Mouse (Mus musculus) neural tube, embryonic 14.5 days (tissue): Measurements from ENCODE around the gene Dennd1b. TPM values are rescaled to one million over a fixed set of nuclear protein-coding genes. Genes with fewer than 3 reads are reported as not detected.

Experiments
- ATAC-seq: fragments of 200-750 bp; cut with Nextera tagmentation; 2 replicates; pipeline ENCODE4 v1.8.0; 2017; ENCODE audit warnings: low read depth, mild to moderate bottlenecking, moderate TSS enrichment, moderate library complexity
- H3K27ac ChIP-seq: fragments of 300-500 bp; sonication (generic); 2 replicates; pipeline ENCODE4 v1.5.1; 2014; ENCODE audit warnings: low read depth, mild to moderate bottlenecking, control low read depth, low read length, moderate library complexity, mixed read lengths
- H3K27me3 ChIP-seq: fragments of 300-500 bp; sonication (generic); 2 replicates; pipeline ENCODE4 v1.6.1; 2014; ENCODE audit warnings: low read length; ENCODE audit not compliant: control insufficient read depth, insufficient read depth
- H3K36me3 ChIP-seq: fragments of 300-500 bp; sonication (generic); 2 replicates; pipeline ENCODE4 v1.6.1; 2014; ENCODE audit warnings: low read length, mixed read lengths; ENCODE audit not compliant: control insufficient read depth, insufficient read depth
- H3K4me1 ChIP-seq: fragments of 300-500 bp; sonication (generic); 2 replicates; pipeline ENCODE4 v1.6.1; 2014; ENCODE audit warnings: low read length; ENCODE audit not compliant: control insufficient read depth, insufficient read depth
- H3K4me2 ChIP-seq: fragments of 300-500 bp; sonication (generic); 2 replicates; pipeline ENCODE4 v1.6.1; 2014; ENCODE audit warnings: mild to moderate bottlenecking, low read depth, low read length, control low read depth
- H3K4me3 ChIP-seq: fragments of 300-500 bp; sonication (generic); 2 replicates; pipeline ENCODE4 v1.5.1; 2014; ENCODE audit warnings: low read depth, low read length, control low read depth, mixed read lengths
- H3K9ac ChIP-seq: fragments of 300-500 bp; sonication (generic); replicated peaks from 2 replicates; pipeline ENCODE4 v1.6.1; 2014; ENCODE audit warnings: low read depth, mild to moderate bottlenecking, control low read depth, low read length, mixed read lengths
- H3K9me3 ChIP-seq: fragments of 300-500 bp; sonication (generic); 2 replicates; pipeline ENCODE4 v1.6.1; 2016; ENCODE audit warnings: low read length; ENCODE audit not compliant: control insufficient read depth
- WGBS: fragments of 180-500 bp; shearing (Covaris S2); extraction: QIAGEN DNeasy Blood & Tissue Kit; methylation state at CpG from one replicate; pipeline ENCODE4 v1.1.7; 2014; 5-methylcytosine and 5-hydroxymethylcytosine counted together
- polyA plus RNA-seq: library from polyadenylated mRNA; unstranded; fragments of >200 nt; fragmentation: Nextera tagmentation; extraction: Ambion mirVana; gene quantifications from 2 replicates; pipeline ENCODE4 v1.2.1, GENCODE M21; 2014

Dennd1b gene
- polyA plus RNA-seq, 1 experiment from 2014 or later: 11.0 TPM

GRCm38 (mm10) chr1:139153493-139153892, 190.3 kb downstream of the Dennd1b start:
- WGBS: 32% methylated on average over 6 of the region's 6 CpGs
- Histone ChIP-seq H3K4me3 (no peak overlapping the region), H3K27ac (no peak overlapping the region), H3K4me2 (no peak overlapping the region), H3K4me1 (no peaks in the 10 kb centered on the region), H3K9me3 (no peaks in the 10 kb centered on the region), H3K27me3 (no peaks in the 10 kb centered on the region), H3K9ac (no peak overlapping the region), H3K36me3 (no peaks in the 10 kb centered on the region)
- no peak; the same call in 1 of the 2 replicates for ATAC-seq

GRCm38 (mm10) chr1:139156397-139156796, 193.2 kb downstream of the Dennd1b start:
- H3K9me3 ChIP-seq: no peaks in the 10 kb centered on the region

DNA sequence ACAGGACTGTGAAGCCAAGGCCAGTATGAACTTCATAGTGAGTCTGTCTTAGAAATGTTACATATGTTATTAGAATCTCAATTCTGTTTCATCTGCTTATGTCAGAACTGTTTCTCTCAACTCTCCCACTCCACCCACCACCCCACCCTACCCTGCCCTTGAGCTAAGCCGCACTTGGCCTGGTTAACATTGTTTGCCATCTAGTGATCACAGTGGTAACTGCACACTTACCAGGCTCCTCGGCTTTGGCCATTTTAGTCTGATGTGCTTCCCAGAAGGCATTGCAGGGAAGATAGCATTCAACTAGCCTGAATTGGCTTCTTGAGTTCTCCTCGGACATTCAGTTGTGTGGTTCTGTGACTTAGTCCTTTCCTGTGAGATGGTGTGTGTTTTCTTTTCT, 198.4 kb downstream of the Dennd1b start:
- Histone ChIP-seq H3K36me3 (no peaks in the 10 kb centered on the region), H3K27me3 (no peaks in the 10 kb centered on the region), H3K9me3 (no peaks in the 10 kb centered on the region), H3K4me2 (no peak overlapping the region), H3K4me1 (no peaks in the 10 kb centered on the region), H3K27ac (no peak overlapping the region), H3K4me3 (no peak overlapping the region), H3K9ac (no peak overlapping the region)
- ATAC-seq: no peak
- 53% methylated on average over 3 of the region's 3 CpGs for WGBS

More at GRCm38 (mm10) chr1:139156397-139156796, 193.2 kb downstream of the Dennd1b start:
- no peak overlapping the region for H3K9ac ChIP-seq
- H3K36me3 ChIP-seq: no peaks in the 10 kb centered on the region
- WGBS: 22% methylated on average over 3 of the region's 3 CpGs
- H3K4me3 ChIP-seq: no peak overlapping the region
- no peaks in the 10 kb centered on the region for H3K4me1 ChIP-seq
- H3K27me3 ChIP-seq: no peaks in the 10 kb centered on the region
- H3K4me2 ChIP-seq: no peak overlapping the region
- no peak for ATAC-seq
- H3K27ac ChIP-seq: no peak overlapping the region

- Histone ChIP-seq H3K4me1 (no peaks in the 10 kb centered on the region), H3K4me2 (no peak overlapping the region), H3K9me3 (no peaks in the 10 kb centered on the region), H3K4me3 (no peak overlapping the region), H3K9ac (no peak overlapping the region), H3K27me3 (no peaks in the 10 kb centered on the region), H3K27ac (no peak overlapping the region), H3K36me3 (no peaks in the 10 kb centered on the region)
- 43% methylated on average over 5 of the region's 5 CpGs for WGBS
- peak; percentile 66; the same call in 1 of the 2 replicates for ATAC-seq
Measured at GRCm38 (mm10) chr1:139162814-139163213, 199.6 kb downstream of the Dennd1b start.

DNA sequence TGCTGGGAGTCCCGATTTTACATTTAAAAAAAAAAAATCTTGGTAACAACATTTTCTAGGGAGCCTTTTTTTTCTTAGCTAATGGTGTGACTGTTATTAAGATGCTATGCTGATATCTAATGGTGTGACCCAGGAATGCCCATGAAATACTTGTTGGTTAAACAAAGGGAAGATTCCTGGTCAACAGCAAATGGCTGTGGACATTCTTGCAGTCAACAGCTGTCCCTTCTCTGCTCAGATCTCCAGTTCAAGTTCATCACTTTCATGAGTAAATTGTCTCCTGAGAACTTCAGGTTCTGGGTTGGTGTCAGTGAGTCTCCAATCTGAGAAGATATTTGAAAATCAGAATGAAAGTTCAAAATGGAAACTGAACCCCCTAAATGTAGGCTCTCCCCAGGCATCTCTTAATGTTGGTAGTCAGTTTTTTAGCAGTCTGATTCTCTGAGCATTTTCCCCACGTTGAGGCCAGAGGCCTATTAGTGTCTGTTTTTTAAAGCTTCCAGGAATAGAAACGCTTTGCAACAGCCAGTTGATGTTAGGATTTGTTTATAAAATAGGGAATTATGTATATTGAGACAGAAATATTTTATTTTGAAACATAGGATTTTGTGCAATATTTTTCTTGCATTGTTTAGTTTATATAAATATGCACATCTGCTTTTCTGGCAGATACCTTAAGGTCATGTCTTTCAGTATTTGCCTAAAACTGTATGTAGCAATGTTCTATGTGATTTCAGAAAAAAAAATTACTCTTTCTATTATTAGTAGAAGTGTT, 211.0 kb downstream of the Dennd1b start:
- H3K9me3 ChIP-seq: no peaks in the 10 kb centered on the region
- no peaks in the 10 kb centered on the region for H3K4me1 ChIP-seq
- H3K27me3 ChIP-seq: no peaks in the 10 kb centered on the region
- H3K36me3 ChIP-seq: no peaks in the 10 kb centered on the region
- no peak overlapping the region for H3K4me2 ChIP-seq
- ATAC-seq: no peak
- WGBS: 84% methylated on average over 3 of the region's 3 CpGs
- no peak overlapping the region for H3K9ac ChIP-seq
- no peak overlapping the region for H3K27ac ChIP-seq
- H3K4me3 ChIP-seq: no peak overlapping the region

DNA sequence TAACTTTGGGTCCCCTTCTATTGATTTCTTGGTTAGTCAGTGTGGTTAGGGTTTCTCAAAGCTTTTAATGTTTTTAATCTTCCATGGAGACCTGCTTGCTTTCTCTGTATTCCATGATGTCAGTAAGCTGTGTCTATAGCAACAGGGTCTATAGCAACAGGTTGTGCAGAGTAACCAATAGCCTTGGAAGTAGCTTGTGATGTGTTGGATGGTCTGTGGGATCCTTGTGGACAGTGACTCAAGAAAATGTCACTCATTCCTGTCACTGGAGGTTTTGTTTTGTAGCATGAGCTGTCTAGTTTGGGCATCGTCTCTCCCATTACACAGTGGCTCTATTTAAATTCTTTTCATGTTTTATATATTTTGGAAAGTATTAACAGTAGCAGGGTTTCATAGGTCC, 216.5 kb downstream of the Dennd1b start:
- ATAC-seq: no peak
- Histone ChIP-seq H3K9me3 (no peaks in the 10 kb centered on the region), H3K27me3 (no peaks in the 10 kb centered on the region), H3K36me3 (no peaks in the 10 kb centered on the region), H3K9ac (no peak overlapping the region), H3K4me1 (no peaks in the 10 kb centered on the region), H3K4me3 (no peak overlapping the region), H3K4me2 (no peak overlapping the region), H3K27ac (no peak overlapping the region)
- WGBS: 93% methylated on average over 1 of the region's 1 CpGs

GRCm38 (mm10) chr1:139180481-139181149, 217.4 kb downstream of the Dennd1b start:
- Histone ChIP-seq H3K4me1 (no peaks in the 10 kb centered on the region), H3K27ac (no peak overlapping the region), H3K4me2 (no peak overlapping the region), H3K9me3 (no peaks in the 10 kb centered on the region), H3K27me3 (no peaks in the 10 kb centered on the region), H3K4me3 (no peak overlapping the region), H3K9ac (no peak overlapping the region), H3K36me3 (no peaks in the 10 kb centered on the region)
- WGBS: 77% methylated on average over 6 of the region's 6 CpGs
- ATAC-seq: no peak

- Histone ChIP-seq H3K4me1 (0 out of 2 replicates have a peak, but pooled peaks cover 3% of the 10 kb centered on the region), H3K27ac (no peak overlapping the region), H3K9me3 (no peaks in the 10 kb centered on the region), H3K36me3 (no peaks in the 10 kb centered on the region), H3K9ac (no peak overlapping the region), H3K27me3 (no peaks in the 10 kb centered on the region), H3K4me3 (no peak overlapping the region), H3K4me2 (no peak overlapping the region)
- WGBS: 85% methylated on average over 3 of the region's 3 CpGs
- ATAC-seq: no peak
Measured at GRCm38 (mm10) chr1:139192635-139193034, 229.4 kb downstream of the Dennd1b start.

DNA sequence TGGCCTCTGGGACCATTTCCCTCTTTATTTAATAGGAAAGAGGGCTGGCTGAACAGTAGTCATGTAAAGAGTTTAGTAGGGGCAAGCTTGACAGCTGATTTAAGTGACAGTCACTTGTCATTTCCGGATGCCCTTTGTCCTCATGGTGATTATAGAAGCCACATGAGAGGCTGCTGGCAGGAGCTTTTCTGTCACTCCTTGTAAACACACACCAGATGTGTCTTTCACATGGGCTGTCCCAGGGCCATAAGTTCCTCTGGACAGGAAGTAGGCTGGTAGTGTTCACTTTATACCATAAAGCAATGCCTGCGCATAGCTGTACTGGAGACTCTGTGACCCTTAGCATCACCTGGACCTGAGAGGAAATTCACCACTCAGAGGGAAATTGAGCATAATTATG, 230.8 kb downstream of the Dennd1b start:
- 0 out of 2 replicates have a peak, but pooled peaks cover 3% of the 10 kb centered on the region for H3K4me1 ChIP-seq
- no peaks in the 10 kb centered on the region for H3K36me3 ChIP-seq
- no peaks in the 10 kb centered on the region for H3K9me3 ChIP-seq
- no peak overlapping the region for H3K4me2 ChIP-seq
- H3K4me3 ChIP-seq: no peak overlapping the region
- no peaks in the 10 kb centered on the region for H3K27me3 ChIP-seq
- H3K9ac ChIP-seq: no peak overlapping the region
- no peak overlapping the region for H3K27ac ChIP-seq
- WGBS: 44% methylated on average over 2 of the region's 2 CpGs
- ATAC-seq: peak; percentile 46; the same call in 1 of the 2 replicates
